Mouse (Mus musculus): Measurements from ENCODE around the gene Dlx5. TPM values are rescaled to one million over a fixed set of nuclear protein-coding genes. Genes with fewer than 3 reads are reported as not detected.

Dlx5 gene
- 1 to 10 TPM; 4.7 to 5.8 TPM for total RNA-seq (2021)

- DNase-seq = no peak
Measured at GRCm38 (mm10) chr6:6881638-6882190, at the start of gene Dlx5. Gene Dlx5, minus strand, starts transcription at chr6:6882085.

- DNase-seq = no peak
Measured at GRCm38 (mm10) chr6:6931507-6931906, 49.6 kb upstream of the Dlx5 start.

- DNase-seq = no peak
Measured at GRCm38 (mm10) chr6:6930831-6931230, 48.9 kb upstream of the Dlx5 start.

- no peak for DNase-seq
Measured at GRCm38 (mm10) chr6:6925264-6925663, 43.4 kb upstream of the Dlx5 start.

DNA sequence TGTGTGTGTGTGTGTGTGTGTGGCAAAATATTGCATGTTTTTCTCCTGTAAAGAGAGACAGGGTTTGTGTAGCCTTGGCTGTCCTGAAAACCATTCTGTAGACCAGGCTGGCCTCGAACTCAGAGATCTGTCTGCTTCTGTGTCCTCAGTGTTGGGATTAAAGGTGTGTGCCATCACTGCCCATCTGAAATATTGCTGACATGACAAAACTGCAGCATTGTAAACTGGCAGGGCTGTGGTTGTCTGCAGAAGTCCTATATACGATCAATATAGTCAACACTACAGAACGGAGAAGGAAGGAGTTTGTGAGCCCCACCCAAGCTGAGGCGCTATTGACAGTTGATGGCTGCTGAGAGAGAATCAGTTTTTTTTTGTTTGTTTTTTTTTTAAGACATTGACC lies 35.4 kb upstream of the Dlx5 start:
- no peak for DNase-seq

DNA sequence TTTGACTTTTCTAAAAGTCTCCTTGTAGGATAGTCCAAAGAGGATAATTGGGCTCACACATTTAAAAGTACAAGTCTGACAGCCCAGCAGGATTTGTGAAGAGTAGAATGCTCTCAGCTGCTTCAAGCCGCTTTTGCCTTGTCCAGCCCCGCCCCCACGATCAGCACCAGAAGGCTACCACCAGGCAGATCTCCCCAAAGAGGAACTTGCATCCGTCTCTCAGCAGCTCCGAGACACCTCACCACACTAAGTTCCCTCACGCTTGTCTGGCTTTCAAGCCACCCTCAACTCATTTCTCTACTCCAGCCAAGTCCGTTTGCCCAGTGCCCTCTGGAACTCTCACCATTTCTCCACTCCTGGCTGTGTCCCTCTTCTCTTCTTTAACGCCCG lies 33.6 kb upstream of the Dlx5 start:
- DNase-seq = no peak

DNA sequence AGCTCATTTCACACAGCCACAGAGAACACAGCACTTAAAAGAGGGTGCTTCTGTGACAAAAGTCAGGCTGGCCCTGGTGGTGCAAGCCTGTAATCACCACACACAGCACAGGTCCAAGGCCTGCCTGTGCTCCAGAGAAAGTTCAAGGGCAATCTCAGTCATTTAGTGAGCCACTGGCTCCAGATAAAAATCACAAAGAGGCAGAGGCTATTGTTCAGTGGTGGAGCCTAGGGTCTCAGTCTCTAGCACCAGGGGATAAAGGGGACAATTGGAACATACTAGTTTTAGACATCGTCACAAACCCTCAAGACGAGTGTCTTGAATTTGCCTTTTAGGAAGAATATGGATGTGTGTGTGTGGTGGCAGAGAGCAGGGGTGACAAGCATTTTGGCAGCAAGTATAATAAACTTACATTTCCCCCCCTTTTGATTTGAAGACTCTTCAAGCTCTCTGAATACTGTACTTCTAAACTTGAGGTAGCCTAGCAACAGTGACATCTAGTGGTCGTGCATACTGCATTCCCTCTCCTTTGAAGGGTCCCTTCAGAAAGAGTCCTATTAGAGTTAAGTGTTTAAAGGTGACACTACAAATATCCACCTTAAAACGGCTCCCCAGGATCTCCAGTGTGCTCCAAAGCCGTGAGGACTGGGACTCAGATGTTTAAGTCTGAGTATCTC lies 33.1 kb upstream of the Dlx5 start:
- peak in 1 of 2 experiments; percentile 16 for DNase-seq

DNA sequence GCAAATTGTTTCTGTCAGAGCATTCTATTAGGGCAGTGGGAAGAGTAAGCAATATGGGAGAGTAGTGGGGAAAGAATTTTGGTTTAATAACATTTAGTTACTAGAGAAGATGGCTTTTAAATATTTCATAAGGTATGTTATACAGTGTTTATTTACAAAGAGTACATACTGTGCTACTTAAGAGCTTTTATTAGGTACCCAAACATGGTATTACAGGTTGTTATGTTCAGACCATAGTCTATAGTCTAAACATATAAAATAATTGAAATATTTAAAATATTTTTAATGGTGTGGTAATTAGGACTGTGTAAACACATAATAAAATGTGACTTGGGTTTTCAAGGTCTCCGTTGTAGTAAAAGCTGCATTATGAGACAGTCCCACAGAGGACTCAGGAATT lies 32.4 kb upstream of the Dlx5 start:
- no peak for DNase-seq

- no peak for DNase-seq
Measured at GRCm38 (mm10) chr6:6909586-6909985, 27.7 kb upstream of the Dlx5 start.

- DNase-seq = no peak
Measured at GRCm38 (mm10) chr6:6890047-6890446, 8.2 kb upstream of the Dlx5 start.

GRCm38 (mm10) chr6:6886225-6886624 lies 4.3 kb upstream of the Dlx5 start:
- DNase-seq = no peak

DNA sequence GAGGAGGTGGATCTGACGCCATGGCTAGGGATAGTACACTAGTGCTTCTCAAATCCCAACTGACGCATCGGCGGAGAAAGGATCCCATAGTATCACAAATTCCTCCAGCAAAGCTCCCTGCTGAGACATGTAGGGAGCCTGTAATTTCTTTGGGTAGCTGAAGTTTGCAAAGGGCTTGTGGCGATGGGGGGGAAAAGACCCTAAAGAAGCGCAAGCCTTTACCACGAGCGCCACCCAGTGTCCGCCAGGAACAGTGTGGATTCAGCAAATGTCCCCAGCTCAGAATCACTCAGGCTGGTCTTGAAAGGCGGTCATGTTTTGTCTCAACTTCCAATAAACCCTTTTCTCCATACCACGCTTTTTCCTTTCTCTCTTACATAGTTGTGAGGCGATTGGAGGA lies 3.0 kb upstream of the Dlx5 start:
- peak in 1 of 2 experiments; percentile 53 for DNase-seq

- DNase-seq = no peak
Measured at GRCm38 (mm10) chr6:6882266-6882797, 447 bp upstream of the Dlx5 start.

DNA sequence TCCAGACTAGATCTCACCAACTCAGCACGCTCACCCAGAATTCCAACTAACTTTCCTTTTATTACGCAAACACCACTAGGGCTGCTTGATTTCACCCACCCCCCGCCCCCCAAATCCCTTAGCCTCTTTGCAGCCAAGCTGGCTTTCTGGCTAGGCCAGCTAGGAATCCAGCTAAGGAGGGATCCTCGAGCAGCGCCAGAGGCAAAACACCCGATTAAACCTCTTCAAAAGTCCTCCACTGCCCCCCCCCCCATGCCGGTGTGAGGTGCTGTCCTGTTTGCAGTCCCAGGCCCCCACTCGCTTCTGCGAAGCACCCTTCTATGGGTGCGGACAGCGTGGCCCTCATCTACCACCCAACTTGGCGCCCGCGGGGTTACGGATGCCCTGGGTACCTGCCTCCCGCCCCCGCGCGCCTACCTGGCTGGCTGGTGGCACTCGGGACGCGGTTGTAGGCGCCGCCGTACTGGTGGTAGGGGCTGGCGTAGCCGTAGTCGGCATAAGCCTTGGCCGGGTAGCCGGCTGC lies 709 bp downstream of the Dlx5 start:
- no peak for DNase-seq

GRCm38 (mm10) chr6:6880361-6881114 lies 1.3 kb downstream of the Dlx5 start:
- DNase-seq = no peak

DNA sequence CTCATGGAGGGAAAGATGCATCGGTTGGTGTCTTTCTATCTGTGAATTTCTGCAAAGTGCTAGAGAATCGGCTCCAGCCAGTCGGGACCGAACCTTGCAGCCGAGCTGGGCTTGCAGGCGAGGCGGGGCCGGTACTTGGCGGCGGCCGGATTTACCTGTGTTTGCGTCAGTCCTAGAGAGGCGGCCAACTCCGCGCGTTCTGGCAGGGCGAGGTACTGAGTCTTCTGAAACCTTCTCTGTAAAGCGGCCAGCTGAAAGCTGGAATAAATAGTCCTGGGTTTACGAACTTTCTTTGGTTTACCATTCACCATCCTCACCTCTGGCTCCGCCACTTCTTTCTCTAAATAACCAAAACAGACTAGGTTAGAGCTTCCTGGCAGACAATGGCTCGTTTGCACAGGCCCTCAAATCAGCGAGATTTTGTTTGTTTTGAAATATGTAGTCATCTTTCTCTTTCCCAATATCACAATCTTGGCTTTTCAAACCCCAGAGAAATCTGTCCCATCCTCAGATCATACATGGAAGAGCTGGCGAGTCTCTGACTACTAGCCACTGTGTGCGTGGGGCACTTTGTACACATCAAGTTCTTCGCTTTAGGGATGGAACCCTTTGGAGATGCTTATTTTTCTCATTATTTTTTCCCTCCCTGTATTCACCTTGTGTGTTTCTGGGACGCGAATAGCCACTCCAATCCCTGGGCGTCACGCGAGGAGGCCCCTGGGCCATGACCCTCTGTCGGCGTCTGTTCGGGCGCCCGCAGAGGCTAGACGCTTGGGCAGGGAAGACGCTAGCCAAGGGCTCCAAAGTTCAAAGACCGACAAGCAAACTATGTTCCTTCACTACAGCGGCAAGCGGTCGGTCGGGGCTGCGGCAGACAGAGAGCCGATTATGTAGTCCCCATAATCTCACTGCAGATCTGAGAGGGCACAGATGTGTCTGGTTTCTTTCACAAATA lies 2.2 kb downstream of the Dlx5 start:
- no peak for DNase-seq

- no peak for DNase-seq
Measured at GRCm38 (mm10) chr6:6878841-6879291, 3.0 kb downstream of the Dlx5 start.

DNA sequence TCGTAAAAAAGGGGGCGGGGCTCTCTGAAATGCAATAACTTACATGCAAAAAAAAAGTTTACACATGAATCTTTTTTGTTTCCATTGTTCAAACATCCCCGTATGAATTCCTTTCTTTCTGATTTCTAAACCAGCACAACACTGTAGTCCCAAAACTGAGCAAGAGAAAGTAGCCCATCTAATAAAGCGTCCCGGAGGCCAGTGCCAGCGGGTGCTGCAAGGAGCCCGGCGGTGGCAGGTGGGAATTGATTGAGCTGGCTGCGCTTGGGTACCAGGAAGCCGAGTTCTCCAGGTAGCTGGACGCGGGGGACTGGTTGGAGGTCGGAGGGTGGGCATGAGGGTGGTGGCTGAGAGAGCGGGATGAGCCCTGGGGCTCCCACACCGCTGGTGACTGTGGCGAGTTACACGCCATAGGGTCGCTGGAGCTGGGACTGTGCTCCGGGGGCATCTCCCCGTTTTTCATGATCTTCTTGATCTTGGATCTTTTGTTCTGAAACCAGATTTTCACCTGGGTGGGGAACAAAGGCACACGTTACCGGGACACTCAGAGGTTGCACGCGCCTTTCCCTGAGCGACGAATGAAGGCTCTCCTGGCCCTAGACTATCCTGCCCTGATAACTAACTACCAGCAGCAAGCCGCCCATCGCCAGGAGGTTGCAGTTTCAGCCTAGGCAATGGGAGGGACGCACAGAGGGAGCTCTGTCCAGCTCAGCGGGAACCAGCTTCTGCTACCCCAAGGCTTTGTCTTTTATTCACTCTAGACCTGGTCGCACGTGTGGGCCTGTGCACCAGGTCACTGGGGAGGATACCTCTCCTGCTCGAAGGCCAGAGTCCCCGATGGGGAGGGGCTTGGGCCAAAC lies 3.7 kb downstream of the Dlx5 start:
- DNase-seq = no peak

- no peak for DNase-seq
Measured at GRCm38 (mm10) chr6:6877346-6877910, 4.5 kb downstream of the Dlx5 start.

DNA sequence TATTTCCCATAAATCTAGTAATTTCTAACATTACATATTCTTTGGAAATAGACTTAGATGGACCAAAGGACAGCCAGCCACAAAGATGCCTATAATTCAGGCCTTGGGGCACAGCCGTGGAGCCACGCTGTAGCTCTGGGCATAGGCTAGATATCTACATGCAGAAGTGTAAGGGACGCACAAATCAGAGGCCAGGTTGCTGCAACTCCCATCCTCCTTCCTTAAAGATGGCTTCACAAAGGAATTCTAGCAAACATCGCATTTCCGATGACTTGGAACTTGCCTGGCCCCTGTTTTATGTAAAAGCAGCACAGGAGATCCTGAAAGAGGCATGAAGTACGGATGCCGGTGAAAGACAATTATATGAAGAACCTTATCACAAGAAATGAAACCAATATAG lies 5.2 kb downstream of the Dlx5 start:
- DNase-seq = no peak

GRCm38 (mm10) chr6:6876231-6876630 lies 5.7 kb downstream of the Dlx5 start:
- no peak for DNase-seq
